Mouse (Mus musculus) CD4-positive, CD25-positive, alpha-beta regulatory T cell, adult 2 months (primary cell): ENCODE measurements around the gene Pim1.
"Not testable (repeated sequence)": the region's sequence is repeated elsewhere in the genome, so short reads cannot be mapped to it uniquely, and the experiment has no call there.

Experiments
- DNase-seq: peaks from one replicate; pipeline ENCODE4 v3.0.0-alpha.2; 2012; ENCODE audit warnings: low read depth, low spot score

Gene Pim1

DNA sequence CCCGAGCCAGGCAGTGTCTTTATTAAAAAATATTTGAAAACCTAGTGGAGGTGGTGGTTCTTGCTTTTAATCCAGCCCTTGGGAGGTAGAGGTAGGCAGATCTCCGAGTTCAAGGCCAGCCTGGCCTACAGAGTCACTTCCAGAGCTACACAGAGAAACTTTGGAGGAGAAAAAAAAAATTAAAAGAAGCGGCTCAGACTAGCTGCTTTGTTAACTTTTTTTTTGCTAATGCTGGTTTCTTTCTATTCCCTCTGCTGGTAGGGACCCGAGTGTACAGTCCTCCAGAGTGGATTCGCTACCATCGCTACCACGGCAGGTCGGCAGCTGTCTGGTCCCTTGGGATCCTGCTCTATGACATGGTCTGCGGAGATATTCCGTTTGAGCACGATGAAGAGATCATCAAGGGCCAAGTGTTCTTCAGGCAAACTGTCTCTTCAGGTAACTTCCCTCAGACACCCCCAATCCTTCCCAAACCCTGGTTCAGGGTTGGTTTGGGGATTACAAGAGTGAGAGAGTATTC lies 3.0 kb downstream of the Pim1 start:
- peak; percentile 60 for DNase-seq

- DNase-seq, result peak; percentile 88
Measured at GRCm38 (mm10) chr17:29494062-29494731, 3.6 kb downstream of the Pim1 start.

DNA sequence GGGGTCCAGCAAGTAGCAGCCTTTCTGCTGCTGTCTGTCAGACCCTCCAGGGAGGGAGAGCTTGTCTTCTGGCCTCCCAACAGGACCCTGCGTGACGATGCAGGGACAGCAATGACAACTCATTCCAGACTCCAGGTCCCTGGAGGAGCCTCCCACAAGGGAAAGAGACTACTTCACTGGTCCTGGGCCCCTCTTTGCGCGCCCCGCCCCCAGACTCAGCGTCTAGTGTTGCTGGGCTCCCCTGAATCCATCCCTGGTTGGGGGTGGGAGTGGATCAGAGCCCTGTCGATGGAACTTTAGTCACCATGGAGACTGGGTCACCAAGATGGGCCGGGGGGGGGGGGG lies 4.2 kb downstream of the Pim1 start:
- peak; percentile 56 for DNase-seq

DNA sequence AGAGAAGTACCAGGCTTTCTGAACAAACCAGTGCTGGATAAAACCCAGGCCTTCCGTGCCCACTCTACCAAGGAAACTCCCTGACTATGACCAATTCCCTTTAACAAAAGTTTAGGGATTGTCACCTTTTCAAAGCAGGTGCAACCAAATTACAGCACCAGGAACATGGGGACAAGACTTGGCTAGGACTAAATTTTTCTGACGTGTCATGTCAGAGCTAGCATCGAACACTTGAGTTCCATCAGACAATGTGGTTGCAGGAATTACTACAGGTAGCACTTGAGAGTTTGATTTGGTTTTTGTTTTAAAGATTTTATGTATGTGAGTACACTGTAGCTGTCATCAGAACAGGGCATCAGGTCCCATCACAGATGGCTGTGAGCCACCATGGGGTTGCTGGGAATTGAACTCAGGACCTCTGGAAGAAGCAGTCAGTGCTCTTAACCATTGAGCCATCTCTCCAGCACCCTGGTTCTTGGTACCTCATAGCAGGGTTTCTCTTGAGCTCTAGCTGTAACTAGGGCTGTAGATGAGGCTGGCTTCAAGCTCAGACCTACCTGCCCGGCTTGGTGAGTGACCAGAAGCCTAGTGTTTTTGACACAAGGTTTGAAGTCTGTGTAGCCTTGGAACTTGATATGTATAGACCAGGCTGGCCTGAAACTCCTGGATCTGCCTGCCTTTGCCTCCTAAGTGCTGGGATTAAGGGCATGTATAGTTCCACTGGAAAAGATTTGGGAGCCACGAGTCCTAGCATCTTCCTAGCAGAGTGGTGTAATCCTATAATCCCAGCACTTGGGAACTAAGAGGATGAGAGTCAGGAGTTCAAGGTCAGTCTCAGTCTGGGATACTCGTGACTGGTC lies 5.9 kb downstream of the Pim1 start:
- peak; percentile 40 for DNase-seq

DNA sequence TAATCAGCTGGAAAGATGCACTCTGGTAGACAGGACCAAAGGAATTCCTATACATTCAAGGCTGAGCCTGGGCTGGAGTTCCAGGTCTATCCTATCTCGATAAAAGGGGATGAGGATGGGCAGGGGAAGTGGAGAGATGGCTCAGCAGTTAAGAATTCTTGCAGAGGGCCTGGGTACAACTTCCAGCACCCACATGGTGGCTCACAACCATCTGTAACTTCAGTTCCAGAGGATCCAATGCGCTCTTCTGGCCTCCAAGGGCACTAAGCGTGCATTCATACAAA lies 6.5 kb downstream of the Pim1 start:
- DNase-seq, result no peak

- not testable (repeated sequence) for DNase-seq
Measured at GRCm38 (mm10) chr17:29497481-29497880, 6.9 kb downstream of the Pim1 start.

DNA sequence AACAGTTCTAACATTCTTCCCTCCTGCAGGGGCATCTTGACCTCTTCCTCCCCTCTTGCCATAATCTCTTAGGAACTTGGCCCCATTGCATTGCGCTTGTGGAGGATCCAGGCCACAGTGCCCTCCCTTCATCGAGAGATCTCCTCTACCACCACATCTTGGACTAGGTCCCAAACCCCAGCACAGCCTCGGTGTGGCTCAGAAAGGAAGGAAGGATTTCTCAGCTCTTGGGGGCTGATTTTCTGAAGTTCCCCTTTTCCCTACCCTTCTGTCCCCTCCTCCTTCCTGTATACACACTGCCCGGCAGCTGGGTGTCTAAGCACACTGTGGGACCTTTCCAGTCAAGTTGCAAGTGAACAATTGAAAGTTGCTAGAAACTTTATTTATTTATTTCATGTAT lies 7.5 kb downstream of the Pim1 start:
- no peak for DNase-seq

GRCm38 (mm10) chr17:29498952-29499351 lies 8.4 kb downstream of the Pim1 start:
- DNase-seq, result not testable (repeated sequence)

- peak; percentile 32 for DNase-seq
Measured at GRCm38 (mm10) chr17:29499511-29499910, 9.0 kb downstream of the Pim1 start.

- DNase-seq, result peak; percentile 41
Measured at GRCm38 (mm10) chr17:29500243-29500740, 9.7 kb downstream of the Pim1 start.

- peak; percentile 75 for DNase-seq
Measured at GRCm38 (mm10) chr17:29500802-29501469, 10.4 kb downstream of the Pim1 start.

DNA sequence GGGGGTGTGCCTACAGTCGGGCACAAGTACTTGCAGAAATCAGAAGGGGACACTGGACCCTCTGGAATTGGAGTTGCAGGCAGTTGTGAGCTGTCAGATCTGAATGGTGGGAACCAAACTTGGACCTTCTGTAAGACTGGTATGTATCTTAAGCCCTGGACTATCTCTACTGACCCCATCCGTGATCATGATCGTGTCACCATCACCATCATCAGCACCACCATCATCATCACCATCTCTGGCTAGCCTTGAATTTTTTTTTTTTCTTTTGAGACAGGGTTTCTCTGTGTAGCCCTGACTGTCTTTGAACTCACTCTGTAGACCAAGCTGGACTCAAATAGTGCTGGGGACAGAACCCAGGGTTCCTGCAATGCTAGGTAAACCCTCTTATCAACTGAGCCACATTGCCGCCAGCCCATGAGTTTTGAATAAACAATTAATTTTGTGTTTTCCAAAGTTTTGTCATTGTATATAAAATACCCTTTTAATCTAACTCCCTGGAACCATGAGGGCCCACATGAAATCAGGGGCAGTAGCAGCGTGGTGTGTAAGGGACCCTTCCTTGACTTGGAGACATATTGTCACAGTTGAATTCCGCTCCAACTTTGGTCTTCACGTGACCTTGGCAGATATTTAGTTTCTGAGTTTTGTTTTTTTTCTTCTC lies 11.6 kb downstream of the Pim1 start:
- DNase-seq, result no peak

GRCm38 (mm10) chr17:29502669-29503665 lies 12.4 kb downstream of the Pim1 start:
- peak; percentile 49 for DNase-seq

DNA sequence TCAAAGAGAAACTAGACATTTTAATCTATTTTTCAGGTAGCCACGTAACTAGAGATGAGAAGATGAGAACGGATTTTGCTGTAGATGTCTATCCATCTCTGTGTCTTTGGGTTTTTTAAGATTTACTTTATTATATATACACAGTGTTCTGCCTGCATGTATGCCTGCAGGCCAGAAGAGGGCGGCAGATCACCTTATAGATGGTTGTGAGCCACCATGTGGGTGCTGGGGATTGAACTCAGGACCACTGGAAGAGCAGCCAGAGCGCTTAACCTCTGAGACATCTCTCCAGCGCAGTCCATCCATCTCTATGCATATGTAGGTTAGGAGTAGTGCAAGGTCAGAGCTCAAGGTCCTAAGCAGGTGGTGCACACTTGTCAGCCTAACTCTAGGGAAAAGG lies 13.1 kb downstream of the Pim1 start:
- DNase-seq, result peak; percentile 62

GRCm38 (mm10) chr17:29508927-29509608 lies 18.5 kb downstream of the Pim1 start:
- no peak for DNase-seq

DNA sequence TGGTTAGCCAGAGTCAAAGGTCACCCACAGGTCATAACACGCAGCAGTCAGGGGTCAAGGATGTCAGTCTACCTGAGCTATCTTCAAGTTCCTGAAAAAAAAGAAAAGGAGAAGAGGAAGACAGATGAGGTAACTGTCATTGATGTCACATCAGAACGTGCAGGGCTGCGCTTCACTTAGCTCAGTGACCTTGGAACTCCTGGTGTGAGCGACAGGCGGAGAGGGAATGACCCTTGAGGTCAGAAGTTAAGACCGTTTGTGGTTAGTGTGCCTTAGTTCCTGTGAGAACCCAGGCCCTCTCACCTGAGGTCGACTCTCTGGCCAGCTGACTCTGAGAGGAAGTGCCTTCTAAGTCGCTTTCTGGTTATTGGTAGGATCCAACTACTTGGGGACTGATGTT lies 20.1 kb downstream of the Pim1 start:
- no peak for DNase-seq

- peak; percentile 85 for DNase-seq
Measured at GRCm38 (mm10) chr17:29513044-29513730, 22.6 kb downstream of the Pim1 start.

DNA sequence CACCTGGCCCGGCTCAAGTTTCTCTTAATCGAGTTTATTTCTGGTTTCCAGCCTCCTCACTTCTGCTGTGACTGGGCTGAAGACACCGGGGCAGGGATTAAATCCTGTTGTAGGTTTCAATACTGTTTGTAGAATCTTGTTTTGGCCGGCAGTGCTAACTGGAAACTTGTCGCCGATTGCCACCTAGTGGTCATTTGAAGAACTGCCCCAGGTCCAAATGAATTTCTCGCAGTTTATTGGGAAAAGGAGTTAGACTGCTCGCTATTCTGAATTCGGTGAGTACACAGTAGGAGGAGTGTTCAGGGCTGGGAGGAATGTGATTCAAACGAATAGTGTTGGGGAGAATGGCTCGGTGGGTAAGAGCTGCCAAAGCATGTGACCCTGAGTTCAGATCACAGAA lies 23.9 kb downstream of the Pim1 start:
- DNase-seq, result peak; percentile 88

GRCm38 (mm10) chr17:29518665-29519064 lies 28.1 kb downstream of the Pim1 start:
- not testable (repeated sequence) for DNase-seq
